Mouse (Mus musculus): ENCODE measurements around the gene Hspa12a. TPM values are rescaled to one million over a fixed set of nuclear protein-coding genes. Genes with fewer than 3 reads are reported as not detected.

Gene Hspa12a
- total and polyA plus RNA-seq, 2 experiments: 1.0 to 1.1 TPM

GRCm38 (mm10) chr19:58975216-58975863, 31.9 kb upstream of the Hspa12a start:
- Histone ChIP-seq H3K27ac (replicated peaks; ENCODE audit: insufficient read depth, low read depth, low read length) (no peak overlapping the region), H3K4me3 (ENCODE audit: insufficient read depth, low read depth, low read length) (no peak overlapping the region), H3K9ac (ENCODE audit: low read depth, low read length) (no peak overlapping the region), H3K79me2 (ENCODE audit: control insufficient read depth, insufficient read depth, low read length) (no peaks in the 10 kb centered on the region), H3K4me1 (ENCODE audit: control insufficient read depth, insufficient read depth, low read length) (no peaks in the 10 kb centered on the region), H3K36me3 (ENCODE audit: control insufficient read depth, insufficient read depth, low read length) (peaks cover 25% of the 10 kb centered on the region), H3K27me3 (ENCODE audit: control insufficient read depth, insufficient read depth, low read length) (no peaks in the 10 kb centered on the region)
- DNase-seq (ENCODE audit: extremely low read depth, low read depth, low spot score): peak; percentile 49
- TF ChIP-seq CTCF (IDR thresholded peaks at IDR 0.05; ENCODE audit: low read depth, low read length): no peak
- TF ChIP-seq POLR2A (IDR thresholded peaks at IDR 0.05; ENCODE audit: extremely low read depth, insufficient read depth, low read length): no peak
- WGBS: 44% methylated on average over 11 of the region's 11 CpGs

GRCm38 (mm10) chr19:58974126-58974525, 30.7 kb upstream of the Hspa12a start:
- TF ChIP-seq CTCF (IDR thresholded peaks at IDR 0.05; ENCODE audit: low read depth, low read length) (no peak), POLR2A (IDR thresholded peaks at IDR 0.05; ENCODE audit: extremely low read depth, insufficient read depth, low read length) (no peak)
- no peak for DNase-seq (ENCODE audit: extremely low read depth, low read depth, low spot score)
- Histone ChIP-seq H3K9ac (ENCODE audit: low read depth, low read length) (no peak overlapping the region), H3K36me3 (ENCODE audit: control insufficient read depth, insufficient read depth, low read length) (peaks cover 25% of the 10 kb centered on the region), H3K79me2 (ENCODE audit: control insufficient read depth, insufficient read depth, low read length) (no peaks in the 10 kb centered on the region), H3K4me3 (ENCODE audit: insufficient read depth, low read depth, low read length) (no peak overlapping the region), H3K4me1 (ENCODE audit: control insufficient read depth, insufficient read depth, low read length) (no peaks in the 10 kb centered on the region), H3K27me3 (ENCODE audit: control insufficient read depth, insufficient read depth, low read length) (no peaks in the 10 kb centered on the region), H3K27ac (replicated peaks; ENCODE audit: insufficient read depth, low read depth, low read length) (no peak overlapping the region)
- WGBS: 93% methylated on average over 8 of the region's 8 CpGs

DNA sequence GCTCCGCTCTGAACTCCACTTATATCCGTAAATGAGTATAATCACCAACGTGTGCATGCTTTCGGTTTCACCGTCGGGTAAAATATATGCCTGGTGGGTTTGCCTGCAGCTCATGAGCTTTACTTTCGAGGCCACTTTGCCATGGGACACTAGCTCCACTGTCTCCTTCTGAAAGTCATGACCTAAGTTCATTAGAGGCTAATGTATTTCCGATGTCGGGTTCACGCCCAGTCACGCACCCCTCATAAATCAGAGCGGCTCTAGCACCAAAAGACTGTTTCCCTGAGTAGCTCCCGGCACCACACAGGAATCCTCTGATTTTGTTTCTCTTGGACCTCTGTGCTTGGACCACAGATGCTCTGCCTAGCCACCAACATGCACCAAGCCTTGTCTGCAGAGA, 27.4 kb upstream of the Hspa12a start:
- Histone ChIP-seq H3K79me2 (ENCODE audit: control insufficient read depth, insufficient read depth, low read length) (no peaks in the 10 kb centered on the region), H3K27ac (replicated peaks; ENCODE audit: insufficient read depth, low read depth, low read length) (no peak overlapping the region), H3K27me3 (ENCODE audit: control insufficient read depth, insufficient read depth, low read length) (no peaks in the 10 kb centered on the region), H3K4me3 (ENCODE audit: insufficient read depth, low read depth, low read length) (no peak overlapping the region), H3K36me3 (ENCODE audit: control insufficient read depth, insufficient read depth, low read length) (peaks cover 16% of the 10 kb centered on the region), H3K9ac (ENCODE audit: low read depth, low read length) (no peak overlapping the region), H3K4me1 (ENCODE audit: control insufficient read depth, insufficient read depth, low read length) (no peaks in the 10 kb centered on the region)
- DNase-seq (ENCODE audit: extremely low read depth, low read depth, low spot score): no peak
- TF ChIP-seq CTCF (IDR thresholded peaks at IDR 0.05; ENCODE audit: low read depth, low read length): no peak
- WGBS: 90% methylated on average over 13 of the region's 13 CpGs

GRCm38 (mm10) chr19:58968731-58969506, 25.5 kb upstream of the Hspa12a start:
- WGBS: 65% methylated on average over 15 of the region's 15 CpGs
- Histone ChIP-seq H3K4me3 (ENCODE audit: insufficient read depth, low read depth, low read length) (no peak overlapping the region), H3K9ac (ENCODE audit: low read depth, low read length) (no peak overlapping the region), H3K36me3 (ENCODE audit: control insufficient read depth, insufficient read depth, low read length) (peaks cover 8% of the 10 kb centered on the region), H3K27me3 (ENCODE audit: control insufficient read depth, insufficient read depth, low read length) (no peaks in the 10 kb centered on the region), H3K27ac (replicated peaks; ENCODE audit: insufficient read depth, low read depth, low read length) (no peak overlapping the region), H3K4me1 (ENCODE audit: control insufficient read depth, insufficient read depth, low read length) (no peaks in the 10 kb centered on the region), H3K79me2 (ENCODE audit: control insufficient read depth, insufficient read depth, low read length) (no peaks in the 10 kb centered on the region)
- no peak for DNase-seq (ENCODE audit: extremely low read depth, low read depth, low spot score)
- TF ChIP-seq CTCF (IDR thresholded peaks at IDR 0.05; ENCODE audit: low read depth, low read length) (no peak), POLR2A (IDR thresholded peaks at IDR 0.05; ENCODE audit: extremely low read depth, insufficient read depth, low read length) (no peak)

DNA sequence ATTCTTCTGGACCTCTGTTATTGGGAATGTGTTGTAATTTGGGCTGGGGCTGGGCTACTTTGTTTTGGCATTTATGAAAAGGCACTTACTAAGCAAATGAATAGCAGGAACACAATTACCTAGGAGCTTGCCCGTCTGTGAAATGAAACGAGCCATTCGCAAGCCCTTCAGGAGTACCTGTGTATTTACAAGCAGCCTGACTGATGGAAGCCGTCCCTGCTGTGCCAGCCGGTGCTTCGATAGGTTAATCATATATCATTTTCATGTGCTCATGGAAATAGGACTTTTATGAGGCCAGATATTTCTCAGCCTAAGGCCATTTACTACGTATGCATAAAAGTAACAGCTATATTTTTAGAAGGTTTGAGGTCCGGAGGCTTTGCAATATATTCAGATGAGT, 19.6 kb upstream of the Hspa12a start:
- Histone ChIP-seq H3K4me3 (ENCODE audit: insufficient read depth, low read depth, low read length) (no peak overlapping the region), H3K27ac (replicated peaks; ENCODE audit: insufficient read depth, low read depth, low read length) (no peak overlapping the region), H3K79me2 (ENCODE audit: control insufficient read depth, insufficient read depth, low read length) (no peaks in the 10 kb centered on the region), H3K27me3 (ENCODE audit: control insufficient read depth, insufficient read depth, low read length) (no peaks in the 10 kb centered on the region), H3K9ac (ENCODE audit: low read depth, low read length) (no peak overlapping the region), H3K36me3 (ENCODE audit: control insufficient read depth, insufficient read depth, low read length) (no peaks in the 10 kb centered on the region), H3K4me1 (ENCODE audit: control insufficient read depth, insufficient read depth, low read length) (no peaks in the 10 kb centered on the region)
- DNase-seq (ENCODE audit: extremely low read depth, low read depth, low spot score): no peak
- no peak for TF ChIP-seq POLR2A (IDR thresholded peaks at IDR 0.05; ENCODE audit: extremely low read depth, insufficient read depth, low read length)
- 82% methylated on average over 8 of the region's 8 CpGs for WGBS

GRCm38 (mm10) chr19:58954779-58955178, 11.3 kb upstream of the Hspa12a start:
- no peak for TF ChIP-seq POLR2A (IDR thresholded peaks at IDR 0.05; ENCODE audit: extremely low read depth, insufficient read depth, low read length)
- TF ChIP-seq CTCF (IDR thresholded peaks at IDR 0.05; ENCODE audit: low read depth, low read length): no peak
- Histone ChIP-seq H3K79me2 (ENCODE audit: control insufficient read depth, insufficient read depth, low read length) (no peaks in the 10 kb centered on the region), H3K4me3 (ENCODE audit: insufficient read depth, low read depth, low read length) (no peak overlapping the region), H3K4me1 (ENCODE audit: control insufficient read depth, insufficient read depth, low read length) (no peaks in the 10 kb centered on the region), H3K36me3 (ENCODE audit: control insufficient read depth, insufficient read depth, low read length) (no peaks in the 10 kb centered on the region), H3K27ac (replicated peaks; ENCODE audit: insufficient read depth, low read depth, low read length) (no peak overlapping the region), H3K27me3 (ENCODE audit: control insufficient read depth, insufficient read depth, low read length) (peaks cover 3% of the 10 kb centered on the region; the same call in 1 of the 2 replicates), H3K9ac (ENCODE audit: low read depth, low read length) (no peak overlapping the region)
- WGBS: 86% methylated on average over 8 of the region's 8 CpGs
- no peak for DNase-seq (ENCODE audit: extremely low read depth, low read depth, low spot score)
